12 mouse cellular contexts compared by ENCODE assay signal in the genomic region with DNA sequence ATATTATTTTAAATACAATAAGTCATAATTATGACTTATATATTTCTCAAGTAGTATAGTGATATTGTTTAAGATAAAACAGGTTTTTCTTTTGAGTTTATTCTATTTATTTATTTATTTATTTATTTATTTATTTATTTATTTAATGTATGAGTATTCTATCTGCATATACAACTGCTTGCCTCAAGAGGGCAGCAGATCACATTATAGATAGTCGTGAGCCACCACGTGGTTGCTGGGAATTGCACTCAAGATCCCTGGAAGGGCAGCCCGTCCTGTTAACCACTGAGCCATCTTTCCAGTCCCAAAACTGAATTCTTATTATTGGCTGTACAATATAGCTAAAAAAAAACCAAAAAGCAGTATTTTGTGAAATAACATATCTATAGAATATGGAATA.
DNase-seq lines count a peak whose midpoint lies in the region; ATAC-seq lines count a peak whose summit lies in the region.
"Had no signal": no experiment of that assay in that cellular context is flagged by ENCODE, and none has a peak within 500 bp of the region (broad histone marks: within the 10 kb centered on the region; RNA-seq: fewer than 3 reads in every experiment).

No protein-coding gene starts in this region.

- 0 out of 2 replicates have a peak, but pooled peaks have one; percentile 36 for ATAC-seq in common myeloid progenitor, adult 5-6 weeks (replicated peaks; ENCODE audit: low read depth, poor library complexity, severe bottlenecking)
- ATAC-seq in hindbrain, embryonic 16.5 days = no peak
- ATAC-seq: Patski had no signal

- no peak overlapping the region for H3K9ac ChIP-seq in hindbrain, embryonic 16.5 days (ENCODE audit: low read depth, low read length)
- H3K9ac ChIP-seq: heart, embryonic 13.5 days had no signal

- H3K36me3 ChIP-seq in hindbrain, embryonic 16.5 days (ENCODE audit: control insufficient read depth, insufficient read depth, low read length) = no peaks in the 10 kb centered on the region
- H3K36me3 ChIP-seq: heart, embryonic 13.5 days had no signal

- H3K4me1 ChIP-seq in hindbrain, embryonic 16.5 days (ENCODE audit: control insufficient read depth, insufficient read depth, low read depth, low read length) = no peaks in the 10 kb centered on the region
- H3K4me1 ChIP-seq: heart, embryonic 13.5 days had no signal

- no peak overlapping the region for H3K27ac ChIP-seq in hindbrain, embryonic 16.5 days (ENCODE audit: low read depth, low read length)
- H3K27ac ChIP-seq: heart, embryonic 13.5 days had no signal

- H3K4me2 ChIP-seq in hindbrain, embryonic 16.5 days (ENCODE audit: low read length) = no peak overlapping the region
- H3K4me2 ChIP-seq: heart, embryonic 13.5 days had no signal

- no peaks in the 10 kb centered on the region for H3K9me3 ChIP-seq in hindbrain, embryonic 16.5 days (ENCODE audit: control insufficient read depth, low read length)
- H3K9me3 ChIP-seq: heart, embryonic 13.5 days had no signal

- H3K27me3 ChIP-seq in hindbrain, embryonic 16.5 days (replicated peaks; ENCODE audit: control insufficient read depth, insufficient read depth, low read length) = no peaks in the 10 kb centered on the region
- H3K27me3 ChIP-seq: heart, embryonic 13.5 days; Patski had no signal

- H3K4me3 ChIP-seq in hindbrain, embryonic 16.5 days (ENCODE audit: low read length) = no peak overlapping the region
- H3K4me3 ChIP-seq: heart, embryonic 13.5 days had no signal

- DNase-seq in adrenal gland, postnatal 14 days = peak; percentile 7
- no peak for DNase-seq in adrenal gland, adult 2 months
- DNase-seq in kidney, postnatal 14 days = peak; percentile 2
- no peak for DNase-seq in kidney, adult 18-20 months
- DNase-seq in 3T3-L1 (ENCODE audit: low read depth, low spot score) = peak; percentile 4
- DNase-seq in lung, postnatal 25 days (ENCODE audit: low spot score) = no peak
- DNase-seq: B cell, adult 2 months; cerebellum, adult 8-10 months had no signal

- 45% methylated on average over 3 of the region's 3 CpGs for WGBS in hindbrain, embryonic 16.5 days

Comparison
In these comparisons a context has a peak if more than half of its experiments do, and no peak if none do; other contexts are left out.
1. DNase-seq: peak in adrenal gland, postnatal 14 days (single experiment), kidney, postnatal 14 days (single experiment) and 3T3-L1 (single experiment); none in adrenal gland, adult 2 months (single experiment), kidney, adult 18-20 months (single experiment) and lung, postnatal 25 days (single experiment).